Mouse (Mus musculus): Measurements from ENCODE around the gene Nup85. TPM values are rescaled to one million over a fixed set of nuclear protein-coding genes. Genes with fewer than 3 reads are reported as not detected.

The Nup85 gene
- polyA plus RNA-seq, 1 experiment, result 163 TPM

DNA sequence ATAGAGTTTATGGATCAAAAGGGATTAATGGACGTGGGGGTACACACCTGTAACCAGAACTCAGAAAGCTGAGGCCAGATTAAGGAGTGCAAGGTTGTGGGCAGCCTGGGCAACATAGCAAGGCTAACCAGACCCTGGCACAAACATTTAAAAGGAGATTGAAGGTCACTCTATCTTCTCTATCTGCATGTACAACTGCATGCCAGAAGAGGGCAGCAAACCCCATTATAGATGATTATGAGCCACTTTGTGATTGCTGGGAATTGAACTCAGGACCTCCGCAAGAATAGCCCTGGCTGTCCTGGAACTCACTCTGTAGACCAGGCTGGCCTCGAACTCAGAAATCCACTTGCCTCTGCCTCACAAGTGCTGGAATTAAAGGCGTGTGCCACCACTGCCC is 11.5 kb upstream of the Nup85 start:
- TF ChIP-seq POLR2A (IDR thresholded peaks at IDR 0.05; ENCODE audit: borderline replicate concordance, control insufficient read depth, low read depth, low read length), result no peak
- TF ChIP-seq CTCF (IDR thresholded peaks at IDR 0.05; ENCODE audit: control insufficient read depth, insufficient read depth, low read length), result no peak
- WGBS, result 67% methylated on average over 4 of the region's 4 CpGs
- Histone ChIP-seq H3K4me1 (ENCODE audit: control insufficient read depth, insufficient read depth, low read length) (no peaks in the 10 kb centered on the region), H3K27ac (ENCODE audit: control insufficient read depth, insufficient read depth, low read depth, low read length, poor library complexity) (no peak overlapping the region), H3K4me3 (replicated peaks; ENCODE audit: control insufficient read depth, low read depth, low read length) (no peak overlapping the region)

DNA sequence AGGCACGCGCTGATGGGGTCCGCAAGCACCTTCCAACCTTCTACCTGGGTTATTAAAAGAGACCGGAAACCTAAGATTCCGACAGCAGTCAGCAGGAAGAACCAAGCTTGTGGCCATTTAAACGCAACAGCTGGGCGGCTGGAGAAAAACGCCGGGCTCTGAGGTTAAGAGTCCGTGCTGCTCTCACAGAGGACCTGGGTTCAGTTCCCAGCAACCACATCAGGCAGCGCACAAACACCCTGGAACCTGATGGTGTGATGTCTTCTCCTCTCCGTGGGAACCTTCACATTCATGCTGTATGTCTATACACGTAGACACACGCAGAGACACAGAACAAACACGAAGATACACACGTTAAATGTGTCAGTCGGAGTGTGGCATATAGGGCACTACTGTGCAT is 8.5 kb upstream of the Nup85 start:
- no peak overlapping the region for H3K4me3 ChIP-seq (replicated peaks; ENCODE audit: control insufficient read depth, low read depth, low read length)
- H3K27ac ChIP-seq (ENCODE audit: control insufficient read depth, insufficient read depth, low read depth, low read length, poor library complexity), result no peak overlapping the region
- no peaks in the 10 kb centered on the region for H3K4me1 ChIP-seq (ENCODE audit: control insufficient read depth, insufficient read depth, low read length)
- TF ChIP-seq CTCF (IDR thresholded peaks at IDR 0.05; ENCODE audit: control insufficient read depth, insufficient read depth, low read length) (no peak), POLR2A (IDR thresholded peaks at IDR 0.05; ENCODE audit: borderline replicate concordance, control insufficient read depth, low read depth, low read length) (no peak)
- WGBS, result 74% methylated on average over 17 of the region's 17 CpGs

DNA sequence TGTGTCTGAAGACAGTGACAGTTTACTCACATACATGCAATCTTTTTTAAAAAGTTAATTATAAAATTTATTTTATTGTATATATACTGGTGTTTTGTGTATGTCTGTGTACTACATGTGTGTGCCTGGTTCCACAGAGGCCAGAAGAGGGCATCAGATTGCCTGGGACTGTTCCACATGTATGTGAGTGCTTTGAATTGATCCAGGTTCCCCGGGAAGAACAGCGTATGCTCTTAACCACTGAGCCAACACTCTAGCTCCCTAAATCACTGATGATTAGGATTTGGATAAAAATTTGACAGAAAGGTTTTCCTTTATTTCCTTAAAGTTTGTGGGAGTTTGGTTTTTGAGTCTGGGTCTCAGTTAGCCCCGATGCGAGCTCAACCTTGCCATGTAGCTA is 828 bp upstream of the Nup85 start:
- Histone ChIP-seq H3K27ac (ENCODE audit: control insufficient read depth, insufficient read depth, low read depth, low read length, poor library complexity) (no peak overlapping the region), H3K4me1 (ENCODE audit: control insufficient read depth, insufficient read depth, low read length) (no peaks in the 10 kb centered on the region; the same call in 1 of the 2 replicates), H3K4me3 (replicated peaks; ENCODE audit: control insufficient read depth, low read depth, low read length) (peak overlapping the region; percentile 99)
- WGBS, result 42% methylated on average over 4 of the region's 4 CpGs
- TF ChIP-seq CTCF (IDR thresholded peaks at IDR 0.05; ENCODE audit: control insufficient read depth, insufficient read depth, low read length), result 0 out of 2 replicates have a peak, but pooled peaks have one; percentile 15
- no peak for TF ChIP-seq POLR2A (IDR thresholded peaks at IDR 0.05; ENCODE audit: borderline replicate concordance, control insufficient read depth, low read depth, low read length)

DNA sequence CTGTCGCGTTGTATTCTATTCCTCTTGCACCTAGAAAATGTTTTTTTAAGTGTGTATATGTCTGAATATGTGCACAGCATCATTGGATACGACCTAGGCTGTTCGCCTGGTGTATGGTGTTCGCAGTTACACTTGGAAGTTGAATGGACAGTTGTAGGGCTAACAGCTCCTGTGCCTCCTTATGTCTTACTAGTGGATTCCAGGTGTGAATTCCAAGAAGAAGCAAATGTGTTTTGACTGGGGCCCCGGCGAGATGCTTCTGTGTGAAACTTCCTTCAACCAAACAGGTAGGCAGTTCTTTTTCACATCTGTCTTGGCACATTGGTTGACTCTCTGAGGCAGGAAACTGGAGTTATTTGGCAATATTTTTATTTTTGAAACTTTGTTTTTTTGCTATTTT is 727 bp downstream of the Nup85 start:
- 9% methylated on average over 7 of the region's 7 CpGs for WGBS

DNA sequence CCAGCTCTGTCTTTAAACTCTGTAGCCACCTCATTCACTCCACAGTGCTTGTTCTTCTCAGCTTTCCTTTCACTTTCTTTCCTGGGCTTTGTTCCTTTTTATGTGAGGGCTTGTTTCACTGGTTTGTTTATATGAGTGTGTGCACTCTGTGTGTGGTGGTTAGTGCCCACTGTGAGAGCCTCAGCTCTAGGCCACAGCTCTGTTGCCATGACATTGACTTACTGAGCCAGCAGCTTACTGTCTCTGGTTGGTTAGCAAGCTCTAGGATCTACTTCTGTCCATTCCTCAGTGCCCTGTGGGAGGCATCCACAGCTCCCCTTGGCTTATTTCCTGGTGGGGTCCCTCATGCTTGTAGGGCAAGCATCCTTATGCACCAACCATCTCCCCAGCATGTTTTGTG is 14.8 kb downstream of the Nup85 start:
- no peak for TF ChIP-seq CTCF (IDR thresholded peaks at IDR 0.05; ENCODE audit: control insufficient read depth, insufficient read depth, low read length)
- TF ChIP-seq POLR2A (IDR thresholded peaks at IDR 0.05; ENCODE audit: borderline replicate concordance, control insufficient read depth, low read depth, low read length), result no peak

More for the DNA sequence above, 727 bp downstream of the Nup85 start:
- no peak overlapping the region for H3K27ac ChIP-seq (ENCODE audit: control insufficient read depth, insufficient read depth, low read depth, low read length, poor library complexity)
- H3K4me3 ChIP-seq (replicated peaks; ENCODE audit: control insufficient read depth, low read depth, low read length), result peak overlapping the region; percentile 99
- no peaks in the 10 kb centered on the region; the same call in 1 of the 2 replicates for H3K4me1 ChIP-seq (ENCODE audit: control insufficient read depth, insufficient read depth, low read length)
- TF ChIP-seq CTCF (IDR thresholded peaks at IDR 0.05; ENCODE audit: control insufficient read depth, insufficient read depth, low read length) (no peak), POLR2A (IDR thresholded peaks at IDR 0.05; ENCODE audit: borderline replicate concordance, control insufficient read depth, low read depth, low read length) (no peak)

DNA sequence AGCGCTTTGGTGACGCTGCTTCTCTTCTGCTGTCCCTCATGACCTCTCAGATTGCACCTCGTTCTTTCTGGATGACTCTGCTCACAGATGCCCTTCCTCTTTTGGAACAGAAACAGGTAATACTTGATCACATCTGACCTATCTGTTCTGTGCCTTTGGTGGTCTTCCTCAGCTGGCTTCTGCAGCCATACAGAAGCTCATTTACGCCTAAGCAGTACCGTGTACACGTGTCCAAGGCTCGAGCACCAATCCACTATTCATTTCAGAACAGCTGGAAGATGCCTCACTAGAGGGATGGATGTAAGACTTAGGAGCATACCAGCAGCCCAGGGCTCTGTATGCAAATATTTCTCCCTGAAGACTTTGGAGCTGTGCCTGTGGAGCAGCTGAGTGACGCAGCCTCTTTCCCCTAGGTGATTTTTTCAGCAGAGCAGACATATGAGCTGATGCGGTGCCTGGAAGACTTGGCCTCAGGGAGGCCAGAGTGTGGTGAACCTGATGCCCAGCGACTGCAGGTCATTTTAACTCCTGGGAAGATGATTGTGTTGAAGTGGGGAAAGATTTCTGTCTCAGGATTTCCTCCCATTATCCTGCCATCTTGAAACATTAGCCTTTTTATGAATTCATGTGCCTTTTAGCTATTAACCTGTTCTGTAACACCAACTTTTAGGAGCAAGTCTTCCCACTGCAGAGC is 18.8 kb downstream of the Nup85 start:
- Histone ChIP-seq H3K27ac (ENCODE audit: control insufficient read depth, insufficient read depth, low read depth, low read length, poor library complexity) (no peak overlapping the region), H3K4me1 (ENCODE audit: control insufficient read depth, insufficient read depth, low read length) (no peaks in the 10 kb centered on the region; the same call in 1 of the 2 replicates), H3K4me3 (replicated peaks; ENCODE audit: control insufficient read depth, low read depth, low read length) (no peak overlapping the region)
- 87% methylated on average over 10 of the region's 10 CpGs for WGBS
- TF ChIP-seq POLR2A (IDR thresholded peaks at IDR 0.05; ENCODE audit: borderline replicate concordance, control insufficient read depth, low read depth, low read length) (no peak), CTCF (IDR thresholded peaks at IDR 0.05; ENCODE audit: control insufficient read depth, insufficient read depth, low read length) (no peak)

More for the DNA sequence above, 14.8 kb downstream of the Nup85 start:
- Histone ChIP-seq H3K4me1 (ENCODE audit: control insufficient read depth, insufficient read depth, low read length) (no peaks in the 10 kb centered on the region; the same call in 1 of the 2 replicates), H3K4me3 (replicated peaks; ENCODE audit: control insufficient read depth, low read depth, low read length) (no peak overlapping the region), H3K27ac (ENCODE audit: control insufficient read depth, insufficient read depth, low read depth, low read length, poor library complexity) (no peak overlapping the region)

DNA sequence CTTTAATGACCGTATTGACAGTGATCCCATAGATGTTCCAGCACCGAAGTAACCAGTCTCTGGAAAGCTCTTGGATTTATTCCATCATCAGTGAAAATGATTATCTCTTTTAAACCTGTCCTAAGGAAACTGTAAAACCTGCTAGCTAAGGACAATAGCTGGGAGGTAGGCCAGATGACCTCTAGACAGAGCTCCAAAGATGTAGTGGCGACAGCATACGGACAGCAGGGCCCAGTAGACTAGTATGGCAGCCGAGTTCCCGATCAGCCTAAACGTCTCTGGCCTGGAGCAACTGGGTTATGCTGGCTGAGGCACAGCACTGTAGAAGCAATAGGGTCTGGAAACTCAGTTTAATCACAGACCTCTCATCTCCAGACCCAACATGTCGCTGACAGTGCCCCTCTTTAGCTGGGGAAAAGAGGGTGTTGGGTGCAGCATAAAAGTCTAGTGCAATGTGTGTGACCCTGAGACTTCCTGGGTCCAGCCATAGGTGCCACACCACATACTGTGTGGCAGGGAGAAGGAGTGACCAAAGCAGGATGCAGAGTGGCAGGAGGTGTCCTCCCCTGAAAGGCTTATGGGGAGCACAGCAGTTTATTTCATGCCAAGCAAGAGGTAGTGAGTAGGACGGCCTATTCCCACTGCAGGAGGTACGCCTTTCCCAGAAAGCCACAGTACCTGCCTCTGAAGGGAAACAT is 20.3 kb downstream of the Nup85 start:
- WGBS, result 91% methylated on average over 10 of the region's 10 CpGs
- no peaks in the 10 kb centered on the region for H3K4me1 ChIP-seq (ENCODE audit: control insufficient read depth, insufficient read depth, low read length)
- H3K4me3 ChIP-seq (replicated peaks; ENCODE audit: control insufficient read depth, low read depth, low read length), result no peak overlapping the region
- TF ChIP-seq CTCF (IDR thresholded peaks at IDR 0.05; ENCODE audit: control insufficient read depth, insufficient read depth, low read length) (no peak), POLR2A (IDR thresholded peaks at IDR 0.05; ENCODE audit: borderline replicate concordance, control insufficient read depth, low read depth, low read length) (no peak)
- H3K27ac ChIP-seq (ENCODE audit: control insufficient read depth, insufficient read depth, low read depth, low read length, poor library complexity), result no peak overlapping the region

DNA sequence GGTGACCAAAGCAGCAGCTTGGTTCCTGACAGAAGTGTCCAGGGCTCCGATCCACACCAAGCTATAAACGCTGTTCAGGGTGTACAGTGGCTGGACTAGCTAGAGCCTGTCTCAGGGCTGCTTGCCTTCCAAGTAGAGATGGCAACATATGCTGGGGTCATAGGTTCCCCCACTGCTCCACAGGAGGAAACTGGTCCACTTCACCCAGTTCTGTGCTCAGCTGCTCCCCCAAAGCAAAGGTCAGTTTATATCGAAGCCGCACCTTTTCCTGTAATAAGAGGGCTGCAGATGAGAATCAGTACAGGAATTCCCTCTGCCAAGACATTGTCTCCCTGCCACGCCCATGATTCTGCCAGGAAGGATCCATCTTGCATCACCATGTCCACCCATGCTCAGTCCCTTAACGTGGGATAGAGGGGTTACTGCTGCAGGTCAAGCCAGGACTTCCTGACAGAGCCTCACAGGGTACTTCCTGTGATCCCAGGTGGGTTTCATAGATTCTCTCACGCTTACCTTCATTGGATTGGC is 21.4 kb downstream of the Nup85 start:
- TF ChIP-seq POLR2A (IDR thresholded peaks at IDR 0.05; ENCODE audit: borderline replicate concordance, control insufficient read depth, low read depth, low read length) (no peak), CTCF (IDR thresholded peaks at IDR 0.05; ENCODE audit: control insufficient read depth, insufficient read depth, low read length) (no peak)
- WGBS, result 82% methylated on average over 7 of the region's 7 CpGs
- no peak overlapping the region for H3K27ac ChIP-seq (ENCODE audit: control insufficient read depth, insufficient read depth, low read depth, low read length, poor library complexity)
- no peak overlapping the region for H3K4me3 ChIP-seq (replicated peaks; ENCODE audit: control insufficient read depth, low read depth, low read length)
- H3K4me1 ChIP-seq (ENCODE audit: control insufficient read depth, insufficient read depth, low read length), result no peaks in the 10 kb centered on the region
